Mouse (Mus musculus) heart, adult 2 months (tissue): ENCODE measurements around the gene Kcnma1.

Experiments used
- CTCF ChIP-seq: fragments of 200-600 bp; IDR thresholded peaks from 2 replicates; pipeline ENCODE4 v1.8.1; 2022; ENCODE audit warnings: antibody characterized with exemption, mild to moderate bottlenecking, moderate library complexity
- EP300 ChIP-seq: fragments of 200-500 bp; IDR thresholded peaks from 2 replicates; pipeline ENCODE4 v1.6.1; 2011; ENCODE audit warnings: low read depth, low read length, control low read depth; ENCODE audit not compliant: insufficient read depth
- POLR2A ChIP-seq: fragments of 200-500 bp; IDR thresholded peaks from 2 replicates; pipeline ENCODE4 v1.6.1; 2011; ENCODE audit warnings: mild to moderate bottlenecking, low read depth, low read length, control low read depth; ENCODE audit not compliant: insufficient read depth

DNA sequence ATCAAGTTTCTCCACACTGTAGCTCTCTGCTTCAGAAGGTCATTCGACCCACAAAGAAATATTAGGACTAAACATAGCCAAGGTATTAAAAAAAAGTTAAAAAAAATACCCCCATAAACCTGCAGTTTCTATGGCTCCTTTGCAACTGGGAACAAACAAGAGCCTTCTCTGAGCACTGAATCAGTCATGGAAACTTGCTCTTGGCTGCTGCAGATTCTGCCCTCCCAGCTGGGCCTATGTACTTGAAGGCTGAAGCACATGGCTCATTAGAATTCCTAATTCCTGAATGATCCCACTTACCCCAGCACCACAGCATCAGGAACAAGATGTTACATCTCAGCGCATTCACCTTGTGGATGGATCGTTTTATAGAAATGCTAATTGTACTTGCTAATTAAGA, 448.4 kb downstream of the Kcnma1 start:
- TF ChIP-seq POLR2A (no peak), CTCF (no peak), EP300 (no peak)
